Mouse (Mus musculus): ENCODE measurements around the gene Mthfd1. TPM values are rescaled to one million over a fixed set of nuclear protein-coding genes. Genes with fewer than 3 reads are reported as not detected.

Gene Mthfd1
- polyA plus RNA-seq, 1 experiment = 80.9 TPM

DNA sequence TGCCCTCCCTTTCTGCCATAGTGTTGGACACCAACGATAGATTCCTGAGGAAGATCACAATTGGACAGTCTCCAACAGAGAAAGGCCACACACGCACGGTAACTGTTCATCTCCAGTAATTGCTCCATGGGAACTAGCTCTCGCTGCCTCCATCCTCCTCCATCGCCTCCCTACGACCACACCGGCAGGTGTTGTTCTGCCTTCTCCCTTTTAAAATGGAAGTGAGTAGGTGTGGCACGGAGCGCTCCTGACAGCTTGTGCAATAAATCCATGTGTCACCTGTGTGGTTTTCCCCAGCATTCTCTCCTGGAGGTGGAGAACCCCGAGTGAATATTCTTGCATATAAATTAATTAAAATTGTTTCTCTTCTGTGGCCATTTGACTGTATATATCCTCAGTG lies 45.3 kb downstream of the Mthfd1 start:
- Histone ChIP-seq H3K36me3 (ENCODE audit: control insufficient read depth, insufficient read depth) (peaks cover 85% of the 10 kb centered on the region), H3K79me3 (ENCODE audit: low read depth) (no peaks in the 10 kb centered on the region), H3ac (ENCODE audit: control insufficient read depth, insufficient read length, low read depth) (no peak overlapping the region), H3K79me2 (ENCODE audit: control insufficient read depth, insufficient read depth) (no peaks in the 10 kb centered on the region), H3K27me3 (ENCODE audit: control insufficient read depth, insufficient read depth, insufficient read length) (no peaks in the 10 kb centered on the region), H3K4me3 (ENCODE audit: insufficient read depth, poor library complexity, severe bottlenecking) (no peak overlapping the region)
- TF ChIP-seq CTCF (IDR thresholded peaks at IDR 0.05; ENCODE audit: control insufficient read depth, insufficient read depth, insufficient read length) (no peak), MYOG (IDR thresholded peaks at IDR 0.05; ENCODE audit: control insufficient read depth, extremely low read depth, insufficient read length) (no peak), FOSL1 (IDR thresholded peaks at IDR 0.05; ENCODE audit: insufficient read depth, low read length, poor library complexity, severe bottlenecking) (no peak), USF1 (IDR thresholded peaks at IDR 0.05; ENCODE audit: low read depth) (no peak), MYOD1 (IDR thresholded peaks at IDR 0.05; ENCODE audit: control insufficient read depth, insufficient read length, low read depth) (no peak), MAX (IDR thresholded peaks at IDR 0.05) (no peak), CEBPB (IDR thresholded peaks at IDR 0.05; ENCODE audit: low read depth) (no peak)

- Histone ChIP-seq H3K4me3 (ENCODE audit: insufficient read depth, poor library complexity, severe bottlenecking) (no peak overlapping the region), H3K27me3 (ENCODE audit: control insufficient read depth, insufficient read depth, insufficient read length) (no peaks in the 10 kb centered on the region), H3K79me3 (ENCODE audit: low read depth) (no peaks in the 10 kb centered on the region), H3K79me2 (ENCODE audit: control insufficient read depth, insufficient read depth) (no peaks in the 10 kb centered on the region), H3K36me3 (ENCODE audit: control insufficient read depth, insufficient read depth) (peaks cover 78% of the 10 kb centered on the region), H3ac (ENCODE audit: control insufficient read depth, insufficient read length, low read depth) (no peak overlapping the region)
- no peak for TF ChIP-seq CTCF (IDR thresholded peaks at IDR 0.05; ENCODE audit: control insufficient read depth, insufficient read depth, insufficient read length)
- no peak for TF ChIP-seq MYOG (IDR thresholded peaks at IDR 0.05; ENCODE audit: control insufficient read depth, extremely low read depth, insufficient read length)
- TF ChIP-seq MAX (IDR thresholded peaks at IDR 0.05) = no peak
- no peak for TF ChIP-seq CEBPB (IDR thresholded peaks at IDR 0.05; ENCODE audit: low read depth)
- TF ChIP-seq MYOD1 (IDR thresholded peaks at IDR 0.05; ENCODE audit: control insufficient read depth, insufficient read length, low read depth) = no peak
- no peak for TF ChIP-seq USF1 (IDR thresholded peaks at IDR 0.05; ENCODE audit: low read depth)
- TF ChIP-seq FOSL1 (IDR thresholded peaks at IDR 0.05; ENCODE audit: insufficient read depth, low read length, poor library complexity, severe bottlenecking) = no peak
Observed at GRCm38 (mm10) chr12:76303474-76303873, 48.4 kb downstream of the Mthfd1 start.

- H3ac ChIP-seq (ENCODE audit: control insufficient read depth, insufficient read length, low read depth) = no peak overlapping the region
- no peak for TF ChIP-seq FOSL1 (IDR thresholded peaks at IDR 0.05; ENCODE audit: insufficient read depth, low read length, poor library complexity, severe bottlenecking)
- TF ChIP-seq USF1 (IDR thresholded peaks at IDR 0.05; ENCODE audit: low read depth) = no peak
- no peak for TF ChIP-seq MAX (IDR thresholded peaks at IDR 0.05)
- TF ChIP-seq MYOD1 (IDR thresholded peaks at IDR 0.05; ENCODE audit: control insufficient read depth, insufficient read length, low read depth) = no peak
- no peaks in the 10 kb centered on the region for H3K79me3 ChIP-seq (ENCODE audit: low read depth)
- H3K36me3 ChIP-seq (ENCODE audit: control insufficient read depth, insufficient read depth) = peaks cover 81% of the 10 kb centered on the region
- H3K79me2 ChIP-seq (ENCODE audit: control insufficient read depth, insufficient read depth) = no peaks in the 10 kb centered on the region
- H3K4me3 ChIP-seq (ENCODE audit: insufficient read depth, poor library complexity, severe bottlenecking) = no peak overlapping the region
- H3K27me3 ChIP-seq (ENCODE audit: control insufficient read depth, insufficient read depth, insufficient read length) = no peaks in the 10 kb centered on the region
Observed at GRCm38 (mm10) chr12:76304199-76304598, 49.1 kb downstream of the Mthfd1 start.

GRCm38 (mm10) chr12:76305107-76305506 lies 50.0 kb downstream of the Mthfd1 start:
- no peaks in the 10 kb centered on the region for H3K79me3 ChIP-seq (ENCODE audit: low read depth)
- H3ac ChIP-seq (ENCODE audit: control insufficient read depth, insufficient read length, low read depth) = no peak overlapping the region
- no peak overlapping the region for H3K4me3 ChIP-seq (ENCODE audit: insufficient read depth, poor library complexity, severe bottlenecking)
- no peak for TF ChIP-seq CEBPB (IDR thresholded peaks at IDR 0.05; ENCODE audit: low read depth)
- no peak for TF ChIP-seq FOSL1 (IDR thresholded peaks at IDR 0.05; ENCODE audit: insufficient read depth, low read length, poor library complexity, severe bottlenecking)
- no peak for TF ChIP-seq MAX (IDR thresholded peaks at IDR 0.05)
- TF ChIP-seq CTCF (IDR thresholded peaks at IDR 0.05; ENCODE audit: control insufficient read depth, insufficient read depth, insufficient read length) = no peak
- no peak for TF ChIP-seq USF1 (IDR thresholded peaks at IDR 0.05; ENCODE audit: low read depth)
- TF ChIP-seq MYOG (IDR thresholded peaks at IDR 0.05; ENCODE audit: control insufficient read depth, extremely low read depth, insufficient read length) = no peak
- no peak for TF ChIP-seq MYOD1 (IDR thresholded peaks at IDR 0.05; ENCODE audit: control insufficient read depth, insufficient read length, low read depth)
- H3K79me2 ChIP-seq (ENCODE audit: control insufficient read depth, insufficient read depth) = no peaks in the 10 kb centered on the region
- H3K36me3 ChIP-seq (ENCODE audit: control insufficient read depth, insufficient read depth) = peaks cover 81% of the 10 kb centered on the region
- H3K27me3 ChIP-seq (ENCODE audit: control insufficient read depth, insufficient read depth, insufficient read length) = no peaks in the 10 kb centered on the region

GRCm38 (mm10) chr12:76306852-76307561 lies 51.9 kb downstream of the Mthfd1 start:
- no peaks in the 10 kb centered on the region for H3K79me2 ChIP-seq (ENCODE audit: control insufficient read depth, insufficient read depth)
- peaks cover 82% of the 10 kb centered on the region for H3K36me3 ChIP-seq (ENCODE audit: control insufficient read depth, insufficient read depth)
- no peaks in the 10 kb centered on the region for H3K27me3 ChIP-seq (ENCODE audit: control insufficient read depth, insufficient read depth, insufficient read length)
- H3K4me3 ChIP-seq (ENCODE audit: insufficient read depth, poor library complexity, severe bottlenecking) = no peak overlapping the region
- TF ChIP-seq USF1 (IDR thresholded peaks at IDR 0.05; ENCODE audit: low read depth) = no peak
- TF ChIP-seq FOSL1 (IDR thresholded peaks at IDR 0.05; ENCODE audit: insufficient read depth, low read length, poor library complexity, severe bottlenecking) = no peak
- no peak for TF ChIP-seq MYOD1 (IDR thresholded peaks at IDR 0.05; ENCODE audit: control insufficient read depth, insufficient read length, low read depth)
- TF ChIP-seq MAX (IDR thresholded peaks at IDR 0.05) = no peak
- TF ChIP-seq MYOG (IDR thresholded peaks at IDR 0.05; ENCODE audit: control insufficient read depth, extremely low read depth, insufficient read length) = no peak
- TF ChIP-seq CTCF (IDR thresholded peaks at IDR 0.05; ENCODE audit: control insufficient read depth, insufficient read depth, insufficient read length) = no peak
- TF ChIP-seq CEBPB (IDR thresholded peaks at IDR 0.05; ENCODE audit: low read depth) = no peak
- H3ac ChIP-seq (ENCODE audit: control insufficient read depth, insufficient read length, low read depth) = no peak overlapping the region
- no peaks in the 10 kb centered on the region for H3K79me3 ChIP-seq (ENCODE audit: low read depth)
